Mouse (Mus musculus) lung, embryonic 16.5 days (tissue): ENCODE measurements around the gene Sppl2b. TPM values are rescaled to one million over a fixed set of nuclear protein-coding genes. Genes with fewer than 3 reads are reported as not detected.

Source experiments
- ATAC-seq: fragments of 200-750 bp; cut with Nextera tagmentation; 2 replicates; pipeline ENCODE4 v1.8.0; 2017; ENCODE audit warnings: low read depth, mild to moderate bottlenecking, moderate library complexity
- H3K27ac ChIP-seq: fragments of 300-500 bp; sonication (generic); 2 replicates; pipeline ENCODE4 v1.5.1; 2014; ENCODE audit warnings: mild to moderate bottlenecking, control low read depth, low read length
- H3K27me3 ChIP-seq: fragments of 300-500 bp; sonication (generic); 2 replicates; pipeline ENCODE4 v1.6.1; 2014; ENCODE audit warnings: low read depth, low read length, mixed read lengths; ENCODE audit not compliant: control insufficient read depth, insufficient read depth
- H3K36me3 ChIP-seq: fragments of 300-500 bp; sonication (generic); 2 replicates; pipeline ENCODE4 v1.6.1; 2014; ENCODE audit warnings: low read length; ENCODE audit not compliant: control insufficient read depth, insufficient read depth
- H3K4me1 ChIP-seq: fragments of 300-500 bp; sonication (generic); replicated peaks from 2 replicates; pipeline ENCODE4 v1.6.1; 2014; ENCODE audit warnings: low read length, mixed read lengths; ENCODE audit not compliant: control insufficient read depth, insufficient read depth
- H3K4me2 ChIP-seq: fragments of 300-500 bp; sonication (generic); 2 replicates; pipeline ENCODE4 v1.6.1; 2014; ENCODE audit warnings: low read depth, low read length, control low read depth
- H3K4me3 ChIP-seq: fragments of 300-500 bp; sonication (generic); 2 replicates; pipeline ENCODE4 v1.5.1; 2014; ENCODE audit warnings: mild to moderate bottlenecking, low read length, control low read depth
- H3K9ac ChIP-seq: fragments of 300-500 bp; sonication (generic); 2 replicates; pipeline ENCODE4 v1.6.1; 2014; ENCODE audit warnings: low read length, control low read depth
- H3K9me3 ChIP-seq: fragments of 300-500 bp; sonication (generic); 2 replicates; pipeline ENCODE4 v1.6.1; 2016; ENCODE audit warnings: low read length; ENCODE audit not compliant: control insufficient read depth
- WGBS: fragments of 180-500 bp; shearing (Covaris S2); extraction: QIAGEN DNeasy Blood & Tissue Kit; methylation state at CpG from one replicate; pipeline ENCODE4 v1.1.7; 2014; 5-methylcytosine and 5-hydroxymethylcytosine counted together
- polyA plus RNA-seq: library from polyadenylated mRNA; unstranded; fragments of >200 nt; fragmentation: Nextera tagmentation; extraction: Ambion mirVana; gene quantifications from 2 replicates; pipeline ENCODE4 v1.2.1, GENCODE M21; 2015

The Sppl2b gene
- polyA plus RNA-seq, 1 experiment from 2014 or later, result 43.2 TPM

- Histone ChIP-seq H3K27me3 (no peaks in the 10 kb centered on the region), H3K4me3 (no peak overlapping the region), H3K9ac (no peak overlapping the region), H3K4me1 (no peaks in the 10 kb centered on the region), H3K27ac (no peak overlapping the region), H3K9me3 (no peaks in the 10 kb centered on the region), H3K4me2 (no peak overlapping the region), H3K36me3 (no peaks in the 10 kb centered on the region)
- ATAC-seq, result 0 out of 2 replicates have a peak, but pooled peaks have one; percentile 1
- WGBS, result 14% methylated on average over 3 of the region's 3 CpGs
These were observed 21.5 kb downstream of the Sppl2b start for GRCm38 (mm10) chr10:80876594-80876993.

DNA sequence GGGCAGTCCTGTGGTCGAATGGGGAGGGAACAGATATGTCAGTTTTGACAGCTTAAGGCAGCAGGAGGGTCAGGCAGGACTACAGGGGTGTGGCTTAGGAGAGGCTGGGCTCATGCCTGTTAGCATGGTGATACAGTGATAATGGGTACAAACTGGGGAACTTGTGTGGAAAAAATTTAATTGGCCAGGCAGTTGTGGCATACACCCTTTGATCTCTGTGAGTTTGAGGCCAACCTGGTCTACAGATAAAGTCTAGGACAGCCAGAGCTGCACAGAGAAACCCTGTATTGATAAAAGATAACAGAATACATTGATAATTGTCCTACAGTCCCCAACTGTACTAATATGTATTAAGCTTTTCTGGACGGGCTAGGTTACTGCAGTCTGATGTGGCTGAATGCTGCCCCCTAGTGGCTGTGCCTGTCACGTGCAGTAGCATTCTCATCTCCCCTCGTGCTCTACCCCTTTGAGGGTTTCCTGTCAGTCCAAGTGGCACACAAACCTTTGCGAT, 25.1 kb downstream of the Sppl2b start:
- H3K4me2 ChIP-seq, result no peak overlapping the region
- ATAC-seq, result peak; percentile 50
- no peaks in the 10 kb centered on the region for H3K4me1 ChIP-seq
- no peak overlapping the region for H3K9ac ChIP-seq
- no peak overlapping the region for H3K4me3 ChIP-seq
- H3K36me3 ChIP-seq, result no peaks in the 10 kb centered on the region
- no peak overlapping the region for H3K27ac ChIP-seq
- H3K9me3 ChIP-seq, result no peaks in the 10 kb centered on the region
- H3K27me3 ChIP-seq, result no peaks in the 10 kb centered on the region
- 7% methylated on average over 5 of the region's 5 CpGs for WGBS

- no peak for ATAC-seq
- H3K9ac ChIP-seq, result no peak overlapping the region
- H3K36me3 ChIP-seq, result no peaks in the 10 kb centered on the region
- H3K27ac ChIP-seq, result no peak overlapping the region
- no peak overlapping the region for H3K4me3 ChIP-seq
- H3K27me3 ChIP-seq, result no peaks in the 10 kb centered on the region
- WGBS, result 62% methylated on average over 2 of the region's 2 CpGs
- no peaks in the 10 kb centered on the region for H3K4me1 ChIP-seq
- no peak overlapping the region for H3K4me2 ChIP-seq
- H3K9me3 ChIP-seq, result no peaks in the 10 kb centered on the region
These were observed 25.8 kb downstream of the Sppl2b start for GRCm38 (mm10) chr10:80880901-80881300.

- H3K27ac ChIP-seq, result no peak overlapping the region
- 26% methylated on average over 10 of the region's 10 CpGs for WGBS
These were observed 26.2 kb downstream of the Sppl2b start for GRCm38 (mm10) chr10:80881301-80881700.

DNA sequence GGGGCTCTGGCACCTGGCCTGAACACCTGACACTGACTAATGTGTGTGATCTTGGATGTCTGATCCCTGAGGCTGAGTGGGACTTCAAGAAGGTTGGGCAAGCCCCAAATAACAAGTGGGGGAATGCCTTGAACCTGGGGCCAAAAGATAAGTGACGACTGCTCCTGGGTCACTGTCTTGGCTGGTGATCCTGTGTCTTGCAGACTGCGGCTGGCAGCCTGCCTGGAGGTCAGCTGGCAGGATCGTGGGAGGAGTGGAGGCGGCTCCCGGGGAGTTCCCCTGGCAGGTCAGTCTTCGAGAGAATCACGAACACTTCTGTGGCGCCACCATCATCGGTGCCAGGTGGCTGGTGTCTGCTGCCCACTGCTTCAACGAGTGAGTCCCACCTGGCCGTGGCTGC, 32.1 kb downstream of the Sppl2b start:
- Histone ChIP-seq H3K4me2 (no peak overlapping the region), H3K27ac (no peak overlapping the region), H3K9ac (no peak overlapping the region), H3K36me3 (no peaks in the 10 kb centered on the region), H3K4me1 (no peaks in the 10 kb centered on the region), H3K9me3 (no peaks in the 10 kb centered on the region), H3K27me3 (peaks cover 11% of the 10 kb centered on the region), H3K4me3 (no peak overlapping the region)
- ATAC-seq, result peak; percentile 23; the same call in 1 of the 2 replicates
- 35% methylated on average over 11 of the region's 11 CpGs for WGBS

More at GRCm38 (mm10) chr10:80881301-80881700, 26.2 kb downstream of the Sppl2b start:
- Histone ChIP-seq H3K27me3 (no peaks in the 10 kb centered on the region), H3K4me1 (no peaks in the 10 kb centered on the region), H3K9ac (no peak overlapping the region), H3K4me3 (no peak overlapping the region), H3K4me2 (no peak overlapping the region), H3K9me3 (no peaks in the 10 kb centered on the region), H3K36me3 (no peaks in the 10 kb centered on the region)
- ATAC-seq, result no peak

DNA sequence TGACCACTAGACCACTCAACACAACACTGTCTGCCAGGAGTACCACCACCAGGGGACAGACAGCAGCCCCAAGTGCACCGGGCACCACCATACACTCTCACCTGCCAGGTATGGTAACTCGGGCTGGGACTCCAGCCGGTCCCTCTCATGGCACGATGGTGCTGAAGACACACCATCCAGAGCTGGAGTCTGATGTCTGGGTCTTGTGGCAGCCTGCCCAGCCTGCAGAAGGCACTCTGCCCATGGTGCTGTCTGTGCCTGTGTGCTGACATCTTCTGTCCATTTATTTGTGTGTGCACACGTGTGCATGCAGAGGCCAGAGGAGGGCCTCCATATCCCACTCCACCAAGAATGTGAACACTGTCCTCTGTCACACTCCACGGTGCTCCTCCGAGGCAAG, 40.0 kb downstream of the Sppl2b start:
- no peak for ATAC-seq
- no peaks in the 10 kb centered on the region for H3K36me3 ChIP-seq
- no peak overlapping the region for H3K27ac ChIP-seq
- peaks cover 2% of the 10 kb centered on the region; the same call in 1 of the 2 replicates for H3K27me3 ChIP-seq
- 79% methylated on average over 7 of the region's 7 CpGs for WGBS
- H3K4me1 ChIP-seq, result peaks cover 8% of the 10 kb centered on the region
- H3K9me3 ChIP-seq, result no peaks in the 10 kb centered on the region
- no peak overlapping the region for H3K4me3 ChIP-seq
- no peak overlapping the region for H3K4me2 ChIP-seq
- H3K9ac ChIP-seq, result no peak overlapping the region

DNA sequence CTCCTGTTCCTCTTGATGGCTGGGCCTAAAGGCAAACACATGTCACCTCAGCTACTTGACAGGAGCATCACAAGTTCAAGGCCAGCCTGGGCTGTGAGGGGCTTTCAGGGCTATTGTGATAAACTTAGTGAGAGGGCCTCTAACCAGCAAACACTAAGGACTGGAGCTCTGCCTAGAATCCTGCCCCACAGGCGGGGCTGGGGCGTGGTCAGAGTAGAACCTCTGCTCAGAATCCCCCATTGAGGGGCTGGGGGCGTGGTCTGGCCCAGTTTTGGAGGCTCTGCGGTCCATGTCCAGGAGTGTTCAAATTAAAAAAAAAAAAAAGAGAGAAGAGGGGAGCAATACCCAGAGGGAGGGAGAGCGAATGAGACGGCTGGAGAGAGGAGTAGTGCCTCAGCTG, 40.6 kb downstream of the Sppl2b start:
- H3K4me3 ChIP-seq, result no peak overlapping the region
- H3K4me2 ChIP-seq, result no peak overlapping the region
- no peaks in the 10 kb centered on the region for H3K9me3 ChIP-seq
- no peak overlapping the region for H3K9ac ChIP-seq
- no peak for ATAC-seq
- H3K36me3 ChIP-seq, result no peaks in the 10 kb centered on the region
- H3K27me3 ChIP-seq, result no peaks in the 10 kb centered on the region
- peaks cover 8% of the 10 kb centered on the region for H3K4me1 ChIP-seq
- no peak overlapping the region for H3K27ac ChIP-seq
- 65% methylated on average over 6 of the region's 6 CpGs for WGBS

DNA sequence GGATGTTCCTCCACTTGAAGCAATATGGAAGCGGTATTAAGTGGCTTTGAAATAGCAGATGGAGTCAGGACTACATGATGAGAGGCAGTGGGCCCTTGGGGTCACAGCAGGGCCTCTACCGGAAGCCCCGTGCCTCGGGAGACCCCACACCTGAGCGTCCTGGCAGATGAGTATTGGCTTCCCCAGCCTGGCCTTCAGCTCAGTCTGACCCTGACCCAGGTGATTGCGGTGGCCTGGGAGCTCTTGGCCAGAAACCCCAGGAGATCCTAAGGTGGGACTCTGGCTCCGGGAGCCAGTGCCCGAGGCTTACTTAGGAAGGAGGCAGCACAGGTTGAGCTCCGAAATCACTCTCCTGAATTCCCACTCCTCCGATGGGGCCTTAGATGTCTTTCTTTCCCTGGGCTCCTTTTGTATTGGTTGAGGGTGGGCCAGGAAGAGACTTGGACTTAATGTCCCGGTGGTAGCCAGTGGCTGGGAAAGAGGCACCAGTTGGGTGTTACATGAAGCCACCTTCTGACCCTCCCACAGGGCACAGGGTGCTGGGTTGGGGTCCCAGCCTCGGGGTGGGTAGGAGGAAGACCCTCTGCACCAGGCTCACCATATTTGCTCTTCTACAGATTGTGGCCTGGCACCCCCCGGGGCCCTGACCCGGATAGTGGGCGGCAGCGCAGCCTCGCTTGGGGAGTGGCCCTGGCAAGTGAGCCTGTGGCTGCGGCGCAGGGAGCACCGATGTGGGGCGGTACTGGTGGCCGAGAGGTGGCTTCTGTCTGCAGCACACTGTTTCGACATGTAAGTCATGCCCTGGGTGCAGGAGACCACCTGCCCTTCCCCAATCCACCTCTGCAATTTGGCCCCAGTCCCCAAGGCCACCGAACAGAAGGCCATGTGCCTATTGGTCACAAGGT, 41.8 kb downstream of the Sppl2b start:
- H3K27ac ChIP-seq, result no peak overlapping the region
- no peaks in the 10 kb centered on the region for H3K36me3 ChIP-seq
- no peak overlapping the region for H3K4me3 ChIP-seq
- no peak overlapping the region for H3K9ac ChIP-seq
- peaks cover 8% of the 10 kb centered on the region for H3K4me1 ChIP-seq
- H3K27me3 ChIP-seq, result no peaks in the 10 kb centered on the region
- no peak overlapping the region for H3K4me2 ChIP-seq
- ATAC-seq, result no peak
- H3K9me3 ChIP-seq, result no peaks in the 10 kb centered on the region
- WGBS, result 66% methylated on average over 24 of the region's 24 CpGs

DNA sequence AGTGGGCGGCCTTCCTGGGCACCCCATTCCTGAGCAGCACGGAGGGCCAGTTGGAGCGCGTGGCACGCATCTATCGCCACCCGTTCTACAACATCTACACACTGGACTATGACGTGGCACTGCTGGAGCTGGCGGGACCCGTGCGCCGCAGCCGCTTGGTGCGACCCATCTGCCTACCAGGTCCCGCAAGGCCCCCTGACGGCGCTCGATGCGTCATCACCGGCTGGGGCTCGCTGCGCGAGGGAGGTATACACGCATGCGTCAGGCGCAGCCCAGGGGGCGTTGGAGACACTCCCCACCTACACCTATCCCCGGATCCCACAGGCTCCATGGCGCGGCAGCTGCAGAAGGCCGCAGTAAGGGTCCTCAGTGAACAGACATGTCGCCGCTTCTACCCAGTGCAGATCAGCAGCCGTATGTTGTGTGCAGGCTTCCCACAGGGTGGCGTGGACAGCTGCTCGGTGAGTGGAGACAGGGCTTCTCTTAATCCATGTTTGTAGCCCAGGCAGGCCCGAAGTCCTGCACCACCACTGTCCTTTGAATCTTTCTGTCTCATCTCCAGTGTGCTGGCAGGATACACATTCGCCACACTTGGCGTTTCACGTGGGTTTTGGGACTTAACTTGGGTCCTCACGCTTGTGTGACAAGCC, 42.9 kb downstream of the Sppl2b start:
- Histone ChIP-seq H3K9ac (peak overlapping the region; percentile 34; the same call in 1 of the 2 replicates), H3K4me1 (peaks cover 8% of the 10 kb centered on the region), H3K27me3 (no peaks in the 10 kb centered on the region), H3K36me3 (peaks cover 6% of the 10 kb centered on the region; the same call in 1 of the 2 replicates), H3K27ac (no peak overlapping the region), H3K4me3 (no peak overlapping the region), H3K4me2 (no peak overlapping the region), H3K9me3 (no peaks in the 10 kb centered on the region)
- ATAC-seq, result no peak
- WGBS, result 33% methylated on average over 41 of the region's 41 CpGs
